Mouse (Mus musculus): ENCODE data around the gene Spata3.
A peak's percentile ranks its signal among the peaks of the same experiment; 100 is the strongest.
"Not testable (repeated sequence)": the region's sequence is repeated elsewhere in the genome, so short reads cannot be mapped to it uniquely, and the experiment has no call there.

The Spata3 gene

DNA sequence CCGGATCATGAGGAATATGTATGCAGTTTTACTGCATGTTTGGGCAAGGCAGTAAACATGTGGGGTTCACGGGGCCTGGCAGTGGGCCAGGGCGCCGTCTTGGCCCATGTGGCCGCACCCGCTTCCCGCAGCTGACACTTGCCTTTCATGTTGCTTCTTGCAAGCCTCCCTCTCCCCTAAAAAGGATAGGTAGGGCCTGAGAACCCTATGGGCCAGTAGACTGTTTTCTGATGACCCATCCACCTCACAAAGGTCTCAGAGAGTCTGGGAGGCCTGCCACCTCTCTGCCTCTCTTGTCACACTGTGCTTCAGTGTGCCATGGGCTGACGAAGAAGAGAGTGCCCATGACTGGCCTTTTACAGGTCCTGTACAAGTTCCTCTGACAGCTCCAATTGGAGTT is at the start of gene Spata3:
Gene Spata3 (plus strand): TSS at position 301 of the 400 bp plus-strand sequence.
- DNase-seq (ENCODE audit: low read depth, low spot score) = peak; percentile 46

DNA sequence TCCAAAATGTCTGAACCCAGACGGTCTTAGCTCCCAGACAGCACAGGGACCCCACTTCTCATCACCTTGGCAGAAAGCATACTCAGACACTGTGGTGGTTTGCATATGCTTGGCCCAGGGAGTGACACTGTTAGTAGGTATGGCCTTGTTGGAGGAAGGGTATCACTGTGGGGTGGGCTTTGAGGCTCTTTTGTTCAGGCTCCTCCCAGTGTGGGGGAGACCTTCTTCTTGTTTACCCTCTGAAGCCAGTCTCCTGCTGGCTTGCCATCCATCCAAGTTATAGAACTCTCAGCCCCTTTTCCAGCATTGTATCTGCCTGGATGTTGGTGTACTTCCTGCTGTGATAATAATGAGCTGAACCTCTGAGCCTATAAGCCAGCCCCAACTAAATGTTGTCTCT is 47.5 kb upstream of the Spata3 start:
- no peak for DNase-seq (ENCODE audit: low read depth, low spot score)

DNA sequence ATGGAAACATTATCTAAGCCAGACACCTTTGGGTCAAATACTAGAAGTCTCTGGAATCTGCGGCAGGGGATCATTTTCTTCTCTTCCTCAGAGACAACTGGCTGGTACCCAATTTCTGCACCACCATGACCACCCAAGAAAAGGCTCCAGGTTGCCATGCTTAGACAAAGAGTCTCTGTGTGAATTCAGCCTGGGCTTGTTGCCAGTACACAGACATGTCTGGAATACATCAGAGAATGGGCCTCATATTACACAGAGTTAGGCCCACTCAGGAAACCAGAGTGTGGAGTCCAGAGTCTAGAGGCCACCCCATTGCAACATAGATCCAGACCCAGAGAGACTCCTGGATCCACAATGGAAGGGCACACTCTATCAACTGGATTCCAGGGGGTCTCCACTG is 47.1 kb upstream of the Spata3 start:
- DNase-seq (ENCODE audit: low read depth, low spot score) = no peak

DNA sequence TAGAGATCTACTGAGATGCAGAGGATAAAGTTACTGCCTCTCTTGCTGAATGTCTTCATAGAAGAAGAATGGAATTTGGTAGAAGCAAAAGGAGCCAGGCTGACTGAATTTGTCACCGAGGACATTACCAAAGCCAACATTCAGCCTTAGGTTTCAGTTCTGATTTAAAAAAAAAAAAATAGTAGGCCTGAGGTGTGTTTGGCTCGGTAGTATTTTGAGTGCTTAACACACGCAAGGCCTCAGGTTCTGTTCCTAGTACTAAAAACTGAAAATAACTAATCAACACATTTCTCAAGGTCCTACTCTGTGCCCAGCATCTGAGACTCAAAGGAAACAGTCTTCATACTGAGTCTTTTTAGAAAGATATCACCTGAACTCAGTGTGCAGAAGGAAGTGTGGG is 45.5 kb upstream of the Spata3 start:
- no peak for DNase-seq (ENCODE audit: low read depth, low spot score)

DNA sequence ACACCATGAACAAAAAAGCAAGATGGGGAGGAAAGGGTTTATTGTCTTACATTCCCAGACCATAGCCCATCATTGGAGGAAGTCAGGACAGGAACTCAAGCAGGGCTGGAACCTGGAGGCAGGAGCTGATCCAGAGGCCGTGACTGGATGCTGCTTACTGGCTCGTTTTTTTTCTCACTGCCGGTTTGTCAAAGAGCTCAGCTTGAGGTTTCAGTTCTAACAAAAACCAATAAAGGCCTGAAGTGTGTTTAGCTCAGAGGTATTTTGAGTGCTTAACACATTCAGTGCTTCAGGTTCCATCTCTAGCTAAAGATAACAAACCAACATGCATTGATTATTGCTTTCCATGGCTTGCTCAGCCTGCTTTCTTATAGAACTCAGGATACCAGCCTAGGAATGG is 44.3 kb upstream of the Spata3 start:
- no peak for DNase-seq (ENCODE audit: low read depth, low spot score)

DNA sequence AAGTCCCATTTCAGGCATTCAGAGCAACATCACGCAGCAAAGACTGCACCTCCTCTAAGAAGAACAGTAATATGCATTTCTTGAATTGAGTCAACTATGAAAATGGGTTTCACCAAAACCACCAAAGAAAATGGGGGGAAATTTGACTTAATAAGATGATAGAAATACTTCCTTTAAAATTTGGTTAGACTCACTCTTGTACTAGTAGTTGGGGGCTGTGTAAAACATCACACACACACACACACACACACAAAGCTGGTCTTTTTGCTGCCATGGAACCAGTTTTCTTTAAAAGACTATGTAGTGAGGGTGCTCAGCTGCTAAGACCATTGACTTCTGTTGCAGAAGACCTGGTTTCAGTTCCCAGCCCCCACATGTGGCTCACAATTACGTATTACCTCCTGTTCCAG is 43.1 kb upstream of the Spata3 start:
- DNase-seq (ENCODE audit: low read depth, low spot score) = no peak

DNA sequence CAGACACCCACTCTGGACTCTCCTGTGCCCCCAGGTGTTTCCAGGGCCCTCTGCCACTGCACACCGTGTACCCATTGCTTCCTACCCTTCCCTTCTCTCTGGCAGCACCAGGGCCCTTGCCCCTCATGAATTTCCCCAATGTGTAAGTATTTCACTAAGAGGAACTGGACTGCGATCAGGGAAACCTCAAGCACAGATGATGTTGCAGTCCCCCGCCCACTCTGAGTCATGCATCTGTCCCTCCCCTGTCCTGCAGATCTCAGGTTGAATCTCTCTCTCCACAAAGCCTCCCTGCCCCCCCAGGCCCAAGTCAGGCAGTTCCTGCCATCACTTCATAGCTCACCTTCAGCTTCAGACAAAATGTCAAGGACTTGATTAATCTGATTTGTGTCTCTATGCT is 38.9 kb upstream of the Spata3 start:
- no peak for DNase-seq (ENCODE audit: low read depth, low spot score)

DNA sequence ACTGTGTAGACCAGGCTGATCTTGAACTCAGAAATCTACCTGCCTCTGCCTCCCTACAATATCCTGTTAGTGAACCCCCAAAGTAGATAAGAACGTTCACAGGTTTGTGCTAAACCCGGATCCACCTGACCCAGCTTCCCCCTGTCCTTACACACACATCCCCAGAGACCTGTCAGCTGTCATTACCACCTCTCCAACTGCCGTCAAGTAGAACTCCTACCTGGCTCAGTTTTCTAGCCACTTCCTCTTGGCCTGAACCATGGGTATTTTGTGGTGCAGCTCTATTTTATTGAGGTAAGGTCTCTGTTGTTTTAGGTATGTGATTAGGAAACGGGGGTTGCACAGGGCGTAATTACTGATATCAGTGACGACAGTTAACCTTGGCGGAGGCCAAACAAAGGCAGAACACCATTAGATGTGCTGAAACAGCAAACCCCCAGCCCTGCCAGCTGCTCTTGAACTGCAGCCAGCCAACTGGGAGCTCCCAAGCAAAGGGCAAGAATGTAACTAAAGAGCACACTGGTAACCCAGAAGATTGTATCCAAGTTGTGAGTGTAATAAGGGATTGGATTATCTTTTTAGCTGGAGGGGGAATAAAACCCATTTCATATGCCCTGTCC is 34.8 kb upstream of the Spata3 start:
- no peak for DNase-seq (ENCODE audit: low read depth, low spot score)

DNA sequence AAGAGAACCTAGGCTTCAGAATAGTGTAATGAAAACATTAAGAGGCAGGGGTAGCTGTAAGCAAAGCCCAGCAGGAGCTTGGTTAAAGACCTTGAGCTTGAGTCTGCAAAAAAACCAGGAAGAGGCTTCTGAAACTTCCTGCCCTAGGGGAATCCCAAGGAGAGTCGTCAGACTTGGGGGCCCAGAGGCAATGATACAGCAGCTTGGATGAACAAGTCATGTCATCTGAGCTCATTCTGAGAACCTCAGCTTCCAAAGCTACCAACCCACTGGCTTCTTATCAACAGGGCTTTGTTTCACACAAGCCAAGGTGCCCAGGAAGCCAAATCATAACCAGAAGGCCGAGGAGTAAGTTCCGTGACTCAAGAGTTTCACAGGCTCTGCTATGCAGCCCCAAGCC is 30.8 kb upstream of the Spata3 start:
- no peak for DNase-seq (ENCODE audit: low read depth, low spot score)

DNA sequence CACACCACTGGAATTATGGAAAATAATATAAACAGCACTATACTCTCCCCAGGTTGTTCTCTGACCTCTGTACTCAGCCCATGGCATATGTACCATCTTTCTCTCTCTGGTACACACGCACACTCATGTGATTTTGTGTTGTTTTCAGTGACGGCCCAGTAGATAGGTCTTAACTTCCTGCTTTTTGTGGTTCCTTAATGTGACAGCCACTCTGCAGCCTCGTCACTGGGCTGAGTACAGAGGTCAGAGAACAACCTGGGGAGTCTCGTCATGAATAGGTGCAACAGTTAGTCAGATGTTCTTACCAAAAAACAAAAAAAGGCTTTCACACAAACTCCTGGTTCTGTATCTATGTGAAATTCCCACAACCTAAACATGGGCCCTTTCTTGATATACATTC is 28.3 kb upstream of the Spata3 start:
- no peak for DNase-seq (ENCODE audit: low read depth, low spot score)

DNA sequence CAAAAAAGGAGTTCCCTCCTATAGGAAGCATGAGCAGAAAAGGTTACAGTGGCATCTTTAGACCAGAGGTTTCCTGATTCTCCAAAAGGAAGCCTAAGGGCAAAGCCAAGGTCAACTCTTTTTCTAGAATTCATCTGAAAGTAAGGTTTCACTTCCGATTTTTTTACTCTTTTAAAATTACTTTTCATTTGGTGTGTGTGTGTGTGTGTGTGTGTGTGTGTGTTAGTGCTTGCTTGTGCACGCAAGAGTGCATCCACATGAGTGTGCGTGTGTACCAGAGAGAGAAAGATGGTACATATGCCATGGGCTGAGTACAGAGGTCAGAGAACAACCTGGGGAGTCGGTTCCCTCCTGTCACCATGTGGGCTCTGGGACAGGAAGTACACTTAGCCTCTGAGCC is 27.7 kb upstream of the Spata3 start:
- not testable (repeated sequence) for DNase-seq (ENCODE audit: low read depth, low spot score)

DNA sequence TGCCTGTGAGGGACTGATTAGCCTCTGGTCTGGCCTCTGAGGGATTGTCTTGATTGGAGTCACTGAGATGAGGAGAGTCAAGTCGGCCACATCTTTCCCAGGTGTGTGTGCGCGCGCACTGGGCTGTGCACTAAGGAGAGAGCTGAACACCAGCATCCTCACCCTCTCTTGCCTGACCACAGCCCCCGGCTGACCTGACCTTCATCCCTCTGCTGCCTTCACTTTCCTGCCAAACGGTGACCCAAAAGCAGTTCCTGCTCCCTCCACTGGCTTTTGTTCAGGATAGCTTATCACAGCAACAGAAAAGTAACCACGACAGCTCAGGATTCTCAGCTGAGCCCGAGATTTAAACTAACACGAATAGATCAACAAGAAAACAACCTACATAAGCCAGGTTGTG is 24.4 kb upstream of the Spata3 start:
- no peak for DNase-seq (ENCODE audit: low read depth, low spot score)

DNA sequence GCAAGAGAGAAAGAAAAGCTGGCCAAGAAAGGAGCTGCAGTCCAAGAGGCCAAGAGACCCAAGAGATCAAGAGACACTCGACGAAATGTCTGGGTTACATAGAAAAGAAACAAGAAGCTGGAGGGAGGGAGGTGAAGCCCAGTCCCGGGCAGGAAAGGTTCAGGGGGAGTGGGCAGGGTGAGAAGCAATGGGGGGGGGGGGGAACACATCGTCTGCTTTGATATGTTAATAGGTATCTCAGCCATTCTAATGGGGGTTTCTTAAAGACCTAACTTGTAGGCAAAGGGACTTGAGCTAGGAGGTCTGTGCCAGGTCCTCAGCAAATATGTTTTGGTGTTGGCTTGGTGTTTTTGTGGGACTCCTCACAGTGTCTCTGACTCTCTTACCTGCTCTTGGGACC is 23.1 kb upstream of the Spata3 start:
- DNase-seq (ENCODE audit: low read depth, low spot score) = peak; percentile 62

DNA sequence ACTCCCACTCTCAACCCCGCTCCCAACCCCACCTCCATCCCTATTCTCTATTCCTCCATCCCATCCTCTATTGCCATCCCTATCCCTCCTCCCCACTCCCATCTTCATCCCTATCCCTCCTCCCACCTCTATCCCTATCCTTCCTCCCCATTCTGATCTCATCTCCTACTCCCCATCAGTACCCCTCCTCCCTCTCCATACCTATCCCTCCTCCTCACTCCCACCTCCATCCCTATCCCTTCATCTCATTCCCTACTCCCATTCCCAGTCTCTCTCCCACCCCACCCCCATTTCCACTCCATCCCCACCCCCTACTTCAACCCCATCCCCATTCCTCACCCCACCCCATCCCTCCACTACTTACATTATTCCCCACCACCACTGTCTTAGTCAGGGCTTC is 19.4 kb upstream of the Spata3 start:
- no peak for DNase-seq (ENCODE audit: low read depth, low spot score)

DNA sequence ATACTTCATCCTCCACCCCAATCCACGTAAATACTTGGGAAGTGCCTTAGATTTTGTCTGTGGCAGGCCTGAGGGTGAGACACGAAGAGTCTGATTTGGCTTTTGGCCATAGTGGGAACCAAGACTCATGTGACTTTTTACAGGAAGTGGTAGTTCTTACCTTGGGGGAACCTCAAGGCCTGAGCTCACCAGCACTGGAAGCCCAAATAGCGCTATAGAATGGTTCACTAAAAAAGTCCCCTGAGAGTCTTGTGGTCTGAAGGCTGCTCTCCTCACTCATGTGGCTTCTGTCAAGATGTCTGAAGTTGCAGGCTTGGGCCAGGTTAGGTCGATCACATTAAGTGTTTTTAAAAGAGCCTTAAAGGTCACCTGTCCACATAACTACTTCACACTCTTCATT is 18.6 kb upstream of the Spata3 start:
- DNase-seq (ENCODE audit: low read depth, low spot score) = no peak

DNA sequence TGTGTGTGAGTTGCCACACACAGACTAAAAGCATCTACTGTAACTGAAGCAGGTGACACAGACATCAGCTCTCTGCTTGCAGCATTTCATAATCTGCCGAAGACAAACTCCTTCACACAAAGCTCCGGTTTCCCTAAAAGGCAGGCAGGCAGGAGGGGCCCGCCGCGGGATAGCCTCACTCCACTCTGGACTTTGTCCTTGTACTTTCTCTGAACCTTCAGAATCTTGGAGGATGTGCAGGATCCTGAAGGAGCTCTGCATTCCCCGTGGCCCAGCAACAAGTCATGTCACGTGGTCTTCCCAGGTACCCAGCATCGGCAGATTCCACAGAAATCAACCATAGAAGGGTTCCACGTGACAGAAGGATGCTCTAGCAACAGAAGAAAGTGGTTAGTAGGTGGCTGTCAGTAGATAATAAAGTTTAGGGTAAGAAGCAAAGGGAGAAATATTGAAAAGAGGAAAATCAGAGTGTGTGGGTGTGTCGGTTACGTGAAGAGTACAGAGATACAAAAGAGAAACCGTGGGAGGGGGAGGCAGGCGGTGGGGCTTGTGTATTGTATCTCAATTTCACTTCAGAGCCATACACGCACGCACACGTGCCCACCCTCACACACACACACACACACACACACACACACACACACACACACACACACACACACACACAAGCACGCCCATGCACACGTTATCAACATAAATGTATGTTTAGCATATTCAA is 16.6 kb upstream of the Spata3 start:
- DNase-seq (ENCODE audit: low read depth, low spot score) = no peak

DNA sequence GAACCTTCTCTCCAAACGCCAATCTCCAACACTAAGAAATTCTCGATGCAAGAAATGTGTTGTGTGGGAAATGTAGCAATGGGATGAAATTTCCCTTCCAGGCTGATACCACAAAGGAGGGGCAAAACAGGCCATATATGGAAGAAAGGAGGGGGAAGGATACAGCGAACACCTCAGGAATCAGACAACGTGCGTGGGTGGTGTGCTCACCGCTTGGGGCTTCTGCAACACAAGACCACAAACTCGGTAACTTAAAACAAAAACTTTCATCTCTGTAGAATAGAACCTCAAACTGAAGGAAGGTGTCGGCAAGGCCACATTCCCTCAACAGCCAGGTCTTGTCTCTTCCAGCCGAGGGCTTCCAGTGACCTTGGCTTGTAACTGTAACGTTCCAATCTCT is 11.1 kb upstream of the Spata3 start:
- no peak for DNase-seq (ENCODE audit: low read depth, low spot score)

DNA sequence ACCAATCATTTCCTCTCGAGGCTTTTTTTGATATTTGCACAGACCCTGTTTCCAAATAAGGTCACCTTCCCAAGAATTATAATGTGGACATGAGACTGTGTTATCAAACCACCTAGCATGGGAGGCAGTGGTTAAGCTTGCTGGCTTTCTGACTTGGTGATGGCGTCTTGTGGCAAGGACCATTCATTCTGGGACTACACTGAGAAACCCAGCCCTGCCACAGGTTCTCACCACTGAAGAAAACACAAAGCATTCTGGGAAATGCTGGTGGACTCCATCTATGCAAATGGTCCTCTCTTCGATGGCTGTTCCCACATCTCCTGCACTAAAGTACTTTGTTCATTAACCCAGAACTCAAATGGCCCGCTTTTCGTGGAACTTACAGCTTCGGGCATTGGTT is 10.6 kb upstream of the Spata3 start:
- DNase-seq (ENCODE audit: low read depth, low spot score) = no peak

DNA sequence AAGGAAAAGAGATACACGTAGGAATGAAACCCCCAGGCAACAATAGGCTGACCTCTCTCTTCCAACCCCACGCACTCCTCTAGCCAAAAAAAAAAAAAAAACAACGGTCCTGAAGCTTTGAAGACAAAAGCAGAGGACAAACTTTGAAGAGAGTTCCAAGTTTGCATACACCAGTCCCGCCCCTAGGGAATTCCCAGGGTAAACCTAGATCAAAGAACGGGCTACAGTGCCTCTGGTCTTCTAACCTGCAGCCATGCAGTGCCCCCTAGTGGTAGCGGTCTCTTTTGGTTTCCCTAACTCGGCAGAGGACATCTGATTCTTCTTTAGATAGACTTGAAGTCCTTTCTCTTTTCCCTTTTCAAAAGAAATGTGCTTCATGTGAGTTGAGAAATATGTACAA is 8.8 kb upstream of the Spata3 start:
- peak; percentile 96 for DNase-seq (ENCODE audit: low read depth, low spot score)

DNA sequence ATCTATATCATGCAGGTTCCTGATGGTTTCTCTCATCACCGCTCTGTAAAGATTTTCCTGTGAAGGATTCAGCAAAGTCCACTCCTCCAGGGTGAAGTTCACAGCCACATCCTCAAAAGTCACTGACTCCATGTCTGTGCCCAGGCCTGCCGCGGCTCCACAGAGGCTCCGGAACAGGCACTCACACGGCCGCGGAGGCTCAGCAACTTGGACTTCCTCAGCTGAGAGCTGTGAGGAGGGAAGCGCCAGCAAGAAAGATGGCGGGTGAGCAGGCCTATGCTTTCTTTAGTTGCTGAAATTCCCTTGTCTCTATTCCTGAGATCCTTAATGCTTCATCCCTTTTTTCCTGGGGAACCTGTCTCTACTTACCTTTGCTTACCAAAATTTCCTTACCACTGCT is 858 bp upstream of the Spata3 start:
- not testable (repeated sequence) for DNase-seq (ENCODE audit: low read depth, low spot score)

DNA sequence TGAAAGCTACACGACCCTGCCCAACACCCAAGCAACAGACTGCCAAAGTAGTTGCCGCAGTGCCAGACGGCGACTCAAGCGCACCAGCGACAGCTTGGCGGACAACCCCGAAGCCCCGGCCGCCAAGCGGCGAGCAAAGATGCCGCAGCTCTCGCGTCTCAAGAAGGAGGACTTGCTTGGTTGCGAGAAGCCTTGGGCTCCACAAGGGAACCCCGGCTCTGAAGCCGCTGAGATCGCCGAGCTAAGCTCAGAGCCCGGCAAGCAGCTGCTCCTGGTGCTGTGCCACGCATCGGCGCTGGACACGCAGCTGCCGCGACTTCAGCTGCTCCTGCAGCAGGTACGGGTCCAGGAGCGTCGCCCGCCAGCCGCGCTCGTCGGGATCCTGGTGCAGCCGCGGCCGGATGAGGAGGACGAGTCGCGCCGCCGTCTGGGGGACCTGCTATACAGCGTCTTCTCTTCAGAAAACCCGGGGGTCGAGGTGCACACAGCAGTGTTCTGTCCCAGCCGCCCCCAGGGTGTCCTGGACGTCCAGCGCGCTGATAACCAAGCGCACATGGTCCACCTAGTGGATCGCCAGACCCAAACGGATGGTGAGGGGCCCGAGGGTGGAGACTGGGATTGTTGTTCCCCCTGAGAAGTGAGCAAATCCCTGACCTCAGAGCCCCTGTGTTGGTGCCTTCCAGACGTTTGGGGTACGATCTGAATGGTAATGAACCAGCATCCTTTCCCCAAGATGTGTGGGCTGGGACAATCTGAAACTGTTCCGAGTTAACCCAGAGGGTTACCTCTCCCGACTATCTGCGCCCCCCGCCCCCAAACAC is 1.8 kb downstream of the Spata3 start:
- peak; percentile 87 for DNase-seq (ENCODE audit: low read depth, low spot score)

DNA sequence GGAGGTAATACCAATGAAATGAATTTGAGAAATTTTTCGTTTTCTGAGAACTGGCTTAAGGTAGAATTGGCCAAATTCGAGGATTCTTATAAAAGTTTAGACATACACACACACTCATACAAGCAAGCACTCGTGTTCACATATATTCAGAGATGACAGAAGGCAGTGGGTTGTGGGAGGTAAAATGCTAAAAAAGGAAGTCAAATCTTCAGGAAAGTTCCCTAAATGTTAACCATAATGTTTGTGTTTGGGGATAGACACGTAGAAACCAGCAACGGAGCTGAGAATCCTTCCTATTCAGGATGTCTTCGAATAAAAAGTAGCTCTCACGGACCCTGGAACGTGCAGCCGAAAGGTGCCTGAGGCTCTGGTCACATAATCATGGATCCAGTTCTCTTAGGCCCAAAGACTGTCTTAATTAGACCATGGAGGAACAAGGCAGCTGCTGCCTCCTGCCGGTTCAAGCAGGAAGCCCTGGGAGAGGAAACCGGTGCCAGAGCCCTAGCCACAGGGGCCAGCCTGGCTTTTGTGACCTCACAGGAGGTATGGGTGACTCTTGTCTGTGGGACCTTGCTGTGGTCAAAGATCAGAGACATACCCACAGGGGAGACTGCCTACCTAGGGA is 4.9 kb downstream of the Spata3 start:
- DNase-seq (ENCODE audit: low read depth, low spot score) = peak; percentile 81
